Mouse (Mus musculus) cortical plate, adult 2 months (tissue): ENCODE results near the gene Ice1.

Experiments
- CTCF ChIP-seq: fragments of 200-500 bp; IDR thresholded peaks from 2 replicates; pipeline ENCODE4 v1.5.1; 2011; ENCODE audit warnings: mild to moderate bottlenecking, control low read depth, low read length; ENCODE audit not compliant: insufficient read depth; ENCODE audit errors: extremely low read depth
- POLR2A ChIP-seq: fragments of 200-500 bp; IDR thresholded peaks from 2 replicates; pipeline ENCODE4 v1.6.1; 2011; ENCODE audit warnings: mild to moderate bottlenecking, low read length, control low read depth; ENCODE audit not compliant: insufficient read depth; ENCODE audit errors: extremely low read depth

- no peak for TF ChIP-seq CTCF
- TF ChIP-seq POLR2A = no peak
Measured at GRCm38 (mm10) chr13:70641941-70642340, 4.5 kb upstream of the Ice1 start.
